Mouse (Mus musculus) T-cell, adult 2 months (primary cell): ENCODE measurements around the gene Gfpt2.
"Not testable (repeated sequence)": the region's sequence is repeated elsewhere in the genome, so short reads cannot be mapped to it uniquely, and the experiment has no call there.

Source experiments
- DNase-seq: peaks from one replicate; pipeline ENCODE4 v3.0.0; 2022; ENCODE audit warnings: low spot score

Gene Gfpt2

GRCm38 (mm10) chr11:49794342-49795144, 565 bp downstream of the Gfpt2 start:
- no peak for DNase-seq

GRCm38 (mm10) chr11:49798931-49799330, 5.0 kb downstream of the Gfpt2 start:
- no peak for DNase-seq

- DNase-seq: no peak
Measured at GRCm38 (mm10) chr11:49801516-49801915, 7.5 kb downstream of the Gfpt2 start.

- no peak for DNase-seq
Measured at GRCm38 (mm10) chr11:49803801-49804200, 9.8 kb downstream of the Gfpt2 start.

- DNase-seq: no peak
Measured at GRCm38 (mm10) chr11:49806218-49806617, 12.2 kb downstream of the Gfpt2 start.

- no peak for DNase-seq
Measured at GRCm38 (mm10) chr11:49808946-49809345, 15.0 kb downstream of the Gfpt2 start.

- not testable (repeated sequence) for DNase-seq
Measured at GRCm38 (mm10) chr11:49810696-49811095, 16.7 kb downstream of the Gfpt2 start.

- peak; percentile 1 for DNase-seq
Measured at GRCm38 (mm10) chr11:49811099-49811541, 17.1 kb downstream of the Gfpt2 start.

- peak; percentile 55 for DNase-seq
Measured at GRCm38 (mm10) chr11:49811879-49812278, 17.9 kb downstream of the Gfpt2 start.

GRCm38 (mm10) chr11:49818869-49819566, 25.0 kb downstream of the Gfpt2 start:
- no peak for DNase-seq

GRCm38 (mm10) chr11:49819676-49820075, 25.7 kb downstream of the Gfpt2 start:
- no peak for DNase-seq

- no peak for DNase-seq
Measured at GRCm38 (mm10) chr11:49820928-49821327, 26.9 kb downstream of the Gfpt2 start.

- DNase-seq: no peak
Measured at GRCm38 (mm10) chr11:49821546-49821945, 27.6 kb downstream of the Gfpt2 start.

- no peak for DNase-seq
Measured at GRCm38 (mm10) chr11:49822337-49822736, 28.4 kb downstream of the Gfpt2 start.

GRCm38 (mm10) chr11:49824896-49825295, 30.9 kb downstream of the Gfpt2 start:
- DNase-seq: peak; percentile 54

GRCm38 (mm10) chr11:49827243-49827642, 33.3 kb downstream of the Gfpt2 start:
- DNase-seq: no peak

- DNase-seq: no peak
Measured at GRCm38 (mm10) chr11:49829176-49829745, 35.3 kb downstream of the Gfpt2 start.

- no peak for DNase-seq
Measured at GRCm38 (mm10) chr11:49831980-49832379, 38.0 kb downstream of the Gfpt2 start.

GRCm38 (mm10) chr11:49832962-49833361, 39.0 kb downstream of the Gfpt2 start:
- no peak for DNase-seq

GRCm38 (mm10) chr11:49834248-49834647, 40.3 kb downstream of the Gfpt2 start:
- no peak for DNase-seq

- no peak for DNase-seq
Measured at GRCm38 (mm10) chr11:49835257-49835956, 41.4 kb downstream of the Gfpt2 start.

GRCm38 (mm10) chr11:49837717-49838407, 43.9 kb downstream of the Gfpt2 start:
- DNase-seq: peak; percentile 49
